Mouse (Mus musculus) heart, adult 2 months (tissue): ENCODE results near the gene Grik4.

Experiments used
- CTCF ChIP-seq: fragments of 200-600 bp; IDR thresholded peaks from 2 replicates; pipeline ENCODE4 v1.8.1; 2022; ENCODE audit warnings: antibody characterized with exemption, mild to moderate bottlenecking, moderate library complexity
- EP300 ChIP-seq: fragments of 200-500 bp; IDR thresholded peaks from 2 replicates; pipeline ENCODE4 v1.6.1; 2011; ENCODE audit warnings: low read depth, low read length, control low read depth; ENCODE audit not compliant: insufficient read depth
- POLR2A ChIP-seq: fragments of 200-500 bp; IDR thresholded peaks from 2 replicates; pipeline ENCODE4 v1.6.1; 2011; ENCODE audit warnings: mild to moderate bottlenecking, low read depth, low read length, control low read depth; ENCODE audit not compliant: insufficient read depth

DNA sequence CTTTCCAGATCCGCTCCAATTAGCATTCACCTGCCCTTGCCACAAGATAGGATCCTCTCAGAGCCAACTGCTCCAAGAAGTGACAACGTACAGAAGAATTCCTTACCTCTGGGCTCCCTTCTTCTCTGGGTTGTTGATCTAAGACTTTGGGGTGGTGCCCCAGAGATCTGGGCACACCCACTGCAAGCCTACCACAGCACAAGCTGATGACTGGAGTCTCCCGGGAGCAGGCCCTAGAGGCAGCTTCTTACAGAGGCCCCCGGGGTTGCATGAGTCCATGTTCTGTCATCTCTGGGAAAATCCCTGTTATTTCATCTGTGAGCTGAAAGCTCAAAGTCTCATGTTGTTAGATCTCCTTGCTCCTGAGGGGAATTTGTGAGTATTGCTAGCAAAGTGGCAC lies 146.0 kb downstream of the Grik4 start:
- TF ChIP-seq CTCF (no peak), EP300 (no peak), POLR2A (no peak)
